Mouse (Mus musculus) erythroblast, adult 5-6 weeks (primary cell): ENCODE results near the gene Myh10. TPM values are rescaled to one million over a fixed set of nuclear protein-coding genes. Genes with fewer than 3 reads are reported as not detected.
"Not testable (repeated sequence)": the region's sequence is repeated elsewhere in the genome, so short reads cannot be mapped to it uniquely, and the experiment has no call there.

Experiments used
- ATAC-seq: replicated peaks from 2 replicates; pipeline ENCODE4 v1.8.0; 2016; ENCODE audit warnings: moderate number of reproducible peaks, mild to moderate bottlenecking, moderate TSS enrichment, inconsistent platforms; ENCODE audit not compliant: poor library complexity, low FRiP score, severe bottlenecking
- total RNA-seq, 2 experiments: library from RNA; stranded (forward) in 1 of 2; stranded (reverse) in 1 of 2; fragments of 150-400 nt in 1 of 2; fragments of 200-764, 138-1000 nt in 1 of 2; gene quantifications; 2 replicates each; pipeline versions ENCODE4 v1.2.3 to v1.2.4; 2015 to 2017; ENCODE audit warnings: low replicate concordance in 2 of 2

The Myh10 gene
- total RNA-seq, 2 experiments from 2014 or later: 45.0 to 56.5 TPM

DNA sequence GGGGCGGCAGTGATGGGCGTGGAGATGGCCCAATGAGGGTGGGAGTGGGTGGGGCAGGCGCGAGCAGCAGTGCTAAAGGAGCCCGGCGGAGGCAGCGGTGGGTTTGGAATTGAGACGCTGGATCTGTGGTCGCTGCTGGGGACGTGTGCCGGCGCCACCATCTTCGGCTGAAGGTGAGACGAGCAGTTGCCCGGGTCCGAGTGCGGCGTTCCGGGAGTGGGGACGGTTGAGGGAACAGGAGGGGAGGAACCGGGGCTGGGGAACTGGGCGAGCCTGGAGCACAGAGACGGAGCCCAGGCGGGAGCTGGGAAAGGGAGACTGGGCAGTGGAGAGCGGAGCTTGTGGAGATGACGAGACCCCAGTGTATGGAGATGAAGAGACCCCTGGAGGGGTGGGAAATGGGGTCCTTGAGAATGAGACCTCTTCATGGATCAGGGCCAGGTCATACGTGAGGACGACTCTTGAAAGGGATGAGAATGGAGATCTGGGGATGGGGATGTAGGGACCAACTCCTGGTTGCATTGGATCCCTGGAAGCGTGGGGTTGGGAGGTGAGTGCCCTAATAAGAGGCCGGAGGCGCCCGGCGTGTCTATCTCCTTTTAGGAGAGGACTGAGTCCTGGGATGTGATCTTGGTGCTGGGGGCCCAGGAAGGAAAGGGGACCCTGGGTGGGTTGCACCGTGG, 792 bp downstream of the Myh10 start:
- peak; percentile 26 for ATAC-seq

DNA sequence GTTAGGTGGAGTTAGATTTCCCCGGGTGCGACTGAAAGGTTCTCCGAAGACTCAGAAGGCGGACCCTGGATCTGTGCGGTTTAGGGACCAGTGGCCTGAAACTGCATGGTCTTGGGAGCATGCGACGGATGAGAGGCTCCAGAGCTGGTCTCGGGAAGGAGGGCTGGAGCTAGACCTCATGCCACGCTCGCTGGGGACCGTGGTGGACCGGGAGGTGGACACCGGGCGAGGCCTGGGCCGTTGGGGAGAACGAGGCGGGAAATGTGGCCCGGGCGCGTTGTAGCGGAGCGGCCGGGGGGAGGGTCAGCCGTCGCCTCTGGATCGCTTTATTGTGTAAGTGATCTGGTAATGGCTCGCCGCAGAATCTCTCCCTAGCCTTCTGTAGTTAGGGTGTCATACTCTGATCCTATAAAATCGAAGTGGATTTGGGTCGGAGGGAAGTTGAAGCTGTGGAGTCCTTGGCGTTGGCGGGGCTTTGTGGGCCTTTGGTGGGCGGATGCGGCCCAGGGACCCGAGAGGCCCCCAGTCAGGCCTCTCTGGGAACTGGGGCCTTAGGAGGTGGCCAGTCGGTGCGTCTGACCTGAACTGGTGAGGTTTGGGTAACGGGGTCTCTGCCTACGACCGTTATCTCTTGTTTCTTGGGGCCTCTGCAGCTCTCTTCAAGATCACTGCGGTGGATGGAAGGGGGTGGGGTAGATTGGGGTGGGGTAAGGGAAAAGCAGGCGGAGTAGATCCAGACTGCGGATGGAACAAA, 1.5 kb downstream of the Myh10 start:
- ATAC-seq: peak; percentile 31; the same call in 1 of the 2 replicates

- ATAC-seq: no peak
These were observed 2.2 kb downstream of the Myh10 start for GRCm38 (mm10) chr11:68693447-68694040.

GRCm38 (mm10) chr11:68702370-68702769, 11.0 kb downstream of the Myh10 start:
- ATAC-seq: no peak

DNA sequence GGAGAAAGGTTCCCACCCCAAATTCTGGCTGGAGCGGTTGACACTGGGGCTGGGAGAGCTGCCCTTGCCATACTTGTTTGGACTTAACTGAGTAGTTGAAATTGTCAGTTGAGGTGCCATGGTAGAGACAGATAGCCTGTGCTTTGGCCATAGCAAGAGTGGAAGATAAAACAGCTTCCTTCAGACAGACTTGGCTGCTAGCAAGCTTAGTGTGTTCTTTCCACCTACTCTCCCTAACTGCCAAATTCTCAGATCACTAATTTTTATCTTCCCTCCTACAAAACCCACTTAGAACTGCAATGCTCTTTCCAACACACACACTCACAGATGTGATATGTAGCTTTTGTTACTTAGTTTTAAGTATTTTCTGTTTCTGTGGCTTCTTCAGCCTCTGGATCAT, 12.0 kb downstream of the Myh10 start:
- ATAC-seq: no peak

DNA sequence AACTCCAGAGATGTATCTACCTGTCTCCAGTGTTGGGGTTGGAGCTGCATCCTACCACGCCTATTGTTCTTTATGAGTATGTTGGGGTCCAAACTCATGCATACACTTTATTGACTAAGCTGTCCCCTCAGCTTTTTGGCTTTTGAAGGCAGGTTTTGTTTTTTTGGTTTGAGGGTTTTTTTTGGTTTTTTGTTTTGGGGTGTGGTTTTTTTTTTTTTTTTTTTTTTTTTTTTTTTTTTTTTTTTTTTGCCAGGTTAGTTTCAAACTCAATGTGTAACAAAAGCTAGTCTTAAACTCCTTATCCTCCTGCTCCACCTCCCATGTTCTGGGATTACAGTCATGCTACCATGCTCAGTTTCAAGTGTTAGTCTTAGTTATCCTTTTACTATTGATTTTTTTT, 12.9 kb downstream of the Myh10 start:
- no peak for ATAC-seq

- no peak for ATAC-seq
These were observed 13.5 kb downstream of the Myh10 start for GRCm38 (mm10) chr11:68704847-68705246.

DNA sequence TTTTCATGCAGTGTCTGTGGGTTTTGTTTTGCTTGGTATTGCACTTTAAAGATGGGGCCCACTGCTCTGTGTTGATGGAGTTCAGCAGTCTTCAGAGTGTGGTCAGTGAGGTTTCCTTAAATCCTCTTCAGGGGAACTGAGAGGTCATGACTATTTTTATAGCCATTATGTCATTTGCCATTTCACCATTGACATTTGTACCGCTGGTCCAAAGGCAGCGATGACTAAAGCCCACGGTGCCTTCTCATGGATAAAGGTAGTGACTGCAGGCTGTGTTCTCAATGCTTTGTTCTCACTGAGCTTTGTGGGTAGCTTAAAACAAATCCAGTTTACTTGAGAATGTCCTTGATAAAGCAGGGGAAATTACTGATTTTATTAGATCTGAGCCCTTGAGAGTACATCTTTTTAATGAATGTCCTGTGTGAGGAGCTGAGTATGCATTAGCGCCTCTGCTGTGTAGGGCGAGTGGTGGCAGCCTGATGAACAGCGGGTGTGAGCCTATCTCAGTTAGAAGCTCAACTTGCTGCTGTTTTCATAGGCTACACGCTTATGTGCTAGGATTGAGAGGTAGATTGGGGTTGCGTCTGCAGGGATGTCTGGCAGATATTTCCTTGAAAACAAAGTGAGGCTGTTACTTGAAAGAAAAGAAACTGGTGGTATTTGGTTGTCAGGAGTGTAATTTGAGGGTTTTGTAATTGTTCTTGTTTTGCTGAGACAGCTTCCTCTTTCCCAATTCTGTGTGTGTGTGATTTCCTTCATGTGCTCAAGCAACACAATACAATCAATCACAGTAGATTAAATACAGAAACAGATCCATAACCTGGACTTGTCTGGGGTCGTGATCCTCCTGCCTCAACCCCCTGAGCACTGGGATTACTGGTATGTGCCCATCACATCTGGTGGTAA, 15.4 kb downstream of the Myh10 start:
- no peak for ATAC-seq

- ATAC-seq: no peak
These were observed 16.7 kb downstream of the Myh10 start for GRCm38 (mm10) chr11:68707881-68708582.

- ATAC-seq: no peak
These were observed 24.8 kb downstream of the Myh10 start for GRCm38 (mm10) chr11:68716167-68716566.

GRCm38 (mm10) chr11:68717171-68717840, 25.9 kb downstream of the Myh10 start:
- no peak for ATAC-seq

GRCm38 (mm10) chr11:68719096-68719648, 27.8 kb downstream of the Myh10 start:
- ATAC-seq: no peak

DNA sequence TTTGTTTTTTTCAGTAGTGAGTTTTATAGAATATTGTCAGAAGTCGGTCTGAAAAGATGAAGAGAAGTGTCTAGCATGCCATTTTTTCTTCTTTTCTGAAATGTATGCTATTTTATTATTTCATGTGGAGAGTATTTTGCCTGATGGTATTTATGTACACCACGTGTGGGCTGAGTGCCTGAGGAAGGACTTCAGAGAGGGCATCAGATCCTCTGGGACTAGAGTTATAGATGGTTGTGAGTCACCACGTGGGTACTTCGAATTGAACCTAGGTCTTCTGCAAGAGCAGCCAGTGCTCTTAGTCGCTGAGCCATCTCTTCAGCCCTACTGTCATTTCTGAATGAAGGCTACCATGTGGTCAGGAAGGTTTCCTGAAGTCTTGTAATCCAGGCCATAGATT, 28.4 kb downstream of the Myh10 start:
- no peak for ATAC-seq

GRCm38 (mm10) chr11:68724117-68724516, 32.8 kb downstream of the Myh10 start:
- ATAC-seq: peak; percentile 74

DNA sequence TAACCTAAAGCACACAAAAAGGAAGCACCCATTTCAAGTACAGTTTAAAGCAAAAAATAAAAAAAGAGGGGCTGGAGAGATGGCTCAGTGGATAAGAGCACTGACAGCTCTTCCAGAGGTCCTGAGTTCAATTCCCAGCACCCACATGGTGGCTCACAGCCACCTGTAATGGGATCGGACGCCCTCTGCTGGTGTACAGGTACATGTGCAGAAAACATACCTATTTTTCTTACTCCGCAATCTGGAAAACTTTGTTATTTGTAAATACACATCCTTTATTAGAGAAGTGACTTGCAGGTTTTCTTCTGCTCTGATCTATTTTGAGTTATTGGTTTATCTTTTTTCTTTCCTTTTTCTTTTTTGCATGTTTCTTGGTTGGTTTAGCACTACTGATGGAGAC, 37.3 kb downstream of the Myh10 start:
- ATAC-seq: no peak

GRCm38 (mm10) chr11:68730792-68731191, 39.4 kb downstream of the Myh10 start:
- ATAC-seq: no peak

DNA sequence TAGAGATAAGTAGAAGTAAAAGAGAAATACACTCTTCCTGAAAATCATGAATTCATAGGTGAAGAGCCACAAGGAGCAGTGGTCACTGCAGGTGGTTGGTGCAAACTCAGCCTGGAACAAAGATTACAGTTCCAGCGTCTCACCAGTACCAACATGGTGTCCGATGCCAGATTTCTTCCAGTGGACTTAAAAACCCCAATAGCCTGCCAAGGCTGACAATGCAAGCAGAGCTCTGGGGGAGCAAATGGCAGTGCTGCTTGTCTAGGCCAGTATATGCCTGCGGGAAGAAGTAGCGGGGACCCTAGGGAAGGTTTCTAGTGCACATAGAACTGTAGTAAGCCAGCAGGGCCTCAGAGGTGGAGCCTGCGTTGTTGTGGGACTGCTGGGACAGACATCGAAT, 40.7 kb downstream of the Myh10 start:
- ATAC-seq: no peak

DNA sequence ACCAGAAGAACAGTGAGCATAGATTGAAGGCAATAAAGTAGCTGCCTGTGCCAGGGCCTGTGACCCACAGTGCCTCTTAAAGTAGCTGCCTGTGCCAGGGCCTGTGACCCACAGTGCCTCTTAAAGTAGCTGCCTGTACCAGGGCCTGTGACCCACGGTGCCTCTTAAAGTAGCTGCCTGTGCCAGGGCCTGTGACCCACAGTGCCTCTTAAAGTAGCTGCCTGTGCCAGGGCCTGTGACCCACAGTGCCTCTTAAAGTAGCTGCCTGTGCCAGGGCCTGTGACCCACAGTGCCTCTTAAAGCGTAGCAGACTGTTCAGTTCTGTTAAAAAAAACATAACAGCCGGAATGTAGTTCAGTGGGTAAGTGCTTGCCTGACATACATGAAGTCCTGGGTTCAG, 42.0 kb downstream of the Myh10 start:
- ATAC-seq: not testable (repeated sequence)

DNA sequence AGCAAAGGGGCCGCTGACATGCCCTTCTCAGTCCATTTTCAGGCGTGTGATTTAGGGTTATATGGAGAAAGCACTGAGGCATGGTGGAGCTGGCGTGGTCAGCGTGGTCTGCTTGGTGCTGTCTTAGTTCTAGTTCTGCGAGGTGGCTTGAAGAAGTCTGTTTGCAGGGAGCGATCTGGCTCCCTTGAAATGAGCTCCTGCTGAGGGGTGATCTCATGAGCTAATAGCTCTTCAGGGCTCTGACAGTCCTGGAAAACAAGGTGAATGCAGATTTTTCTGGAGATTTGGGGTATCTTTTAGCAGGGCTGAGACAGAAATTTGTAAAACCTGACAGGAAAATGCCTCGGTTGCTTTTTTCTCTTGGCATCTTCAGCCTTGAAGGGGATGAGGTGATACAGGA, 48.1 kb downstream of the Myh10 start:
- no peak for ATAC-seq
